Mouse (Mus musculus) forebrain, embryonic 15.5 days (tissue): ENCODE data around the gene Krt19. TPM values are rescaled to one million over a fixed set of nuclear protein-coding genes. Genes with fewer than 3 reads are reported as not detected.

ENCODE experiments used
- ATAC-seq: fragments of 200-750 bp; cut with Nextera tagmentation; replicated peaks from 2 replicates; pipeline ENCODE4 v1.8.0; 2017; ENCODE audit warnings: mild to moderate bottlenecking, moderate TSS enrichment, moderate library complexity
- H3K27ac ChIP-seq: fragments of 300-500 bp; sonication (generic); replicated peaks from 2 replicates; pipeline ENCODE4 v1.5.1; 2015; ENCODE audit warnings: mild to moderate bottlenecking, inconsistent platforms
- H3K27me3 ChIP-seq: fragments of 300-500 bp; sonication (generic); 2 replicates; pipeline ENCODE4 v1.6.1; 2015; ENCODE audit warnings: inconsistent platforms
- H3K36me3 ChIP-seq: fragments of 300-500 bp; sonication (generic); 2 replicates; pipeline ENCODE4 v1.6.1; 2015; ENCODE audit warnings: mild to moderate bottlenecking, inconsistent platforms
- H3K4me1 ChIP-seq: fragments of 300-500 bp; sonication (generic); 2 replicates; pipeline ENCODE4 v1.6.1; 2015; ENCODE audit warnings: inconsistent platforms
- H3K4me2 ChIP-seq: fragments of 300-500 bp; sonication (generic); replicated peaks from 2 replicates; pipeline ENCODE4 v1.6.1; 2015; ENCODE audit warnings: mild to moderate bottlenecking, inconsistent platforms
- H3K4me3 ChIP-seq: fragments of 300-500 bp; sonication (generic); 2 replicates; pipeline ENCODE4 v1.5.1; 2015; ENCODE audit warnings: mild to moderate bottlenecking, inconsistent platforms
- H3K9ac ChIP-seq: fragments of 300-500 bp; sonication (generic); replicated peaks from 2 replicates; pipeline ENCODE4 v1.6.1; 2015; ENCODE audit warnings: mild to moderate bottlenecking, inconsistent platforms
- H3K9me3 ChIP-seq: fragments of 300-500 bp; sonication (generic); 2 replicates; pipeline ENCODE4 v1.6.1; 2016; ENCODE audit warnings: inconsistent platforms
- WGBS: fragments of 180-500 bp; shearing (Covaris S2); methylation state at CpG from one replicate; pipeline ENCODE4 v1.1.7; 2015; ENCODE audit warnings: mixed read lengths; 5-methylcytosine and 5-hydroxymethylcytosine counted together
- polyA plus RNA-seq: library from polyadenylated mRNA; unstranded; fragments of >200 nt; fragmentation: Nextera tagmentation; extraction: Ambion mirVana; gene quantifications from 2 replicates; pipeline ENCODE4 v1.2.1, GENCODE M21; 2015

Krt19 gene
- polyA plus RNA-seq: 0.32 and 3.8 TPM in 2 replicates

GRCm38 (mm10) chr11:100148615-100149330, at the start of gene Krt19:
TSS of gene Krt19 (minus strand) at chr11:100148665.
- H3K27me3 ChIP-seq: peaks cover 29% of the 10 kb centered on the region
- H3K9ac ChIP-seq: no peak within 1 kb of the TSS
- no peaks in the 10 kb centered on the region for H3K9me3 ChIP-seq
- 0 out of 2 replicates have a peak, but pooled peaks cover 6% of the 10 kb centered on the region for H3K4me1 ChIP-seq
- WGBS: 44% methylated on average over 9 of the region's 9 CpGs
- no peak within 1 kb of the TSS for H3K4me2 ChIP-seq
- H3K36me3 ChIP-seq: no peaks in the 10 kb centered on the region
- ATAC-seq: no peak
- no peak within 1 kb of the TSS for H3K4me3 ChIP-seq
- no peak within 1 kb of the TSS for H3K27ac ChIP-seq

GRCm38 (mm10) chr11:100192992-100193391, 44.5 kb upstream of the Krt19 start, which contains the start of gene Krt9:
TSS of gene Krt9 (minus strand) at chr11:100193246.
- Histone ChIP-seq H3K4me3 (no peak within 1 kb of the TSS), H3K27me3 (no peaks in the 10 kb centered on the region), H3K9me3 (no peaks in the 10 kb centered on the region), H3K4me2 (no peak within 1 kb of the TSS), H3K36me3 (no peaks in the 10 kb centered on the region), H3K27ac (no peak within 1 kb of the TSS), H3K9ac (no peak within 1 kb of the TSS), H3K4me1 (no peaks in the 10 kb centered on the region)
- ATAC-seq: no peak
- WGBS: 72% methylated on average over 9 of the region's 9 CpGs

GRCm38 (mm10) chr11:100191820-100192219, 43.4 kb upstream of the Krt19 start:
- no peaks in the 10 kb centered on the region for H3K36me3 ChIP-seq
- H3K4me1 ChIP-seq: no peaks in the 10 kb centered on the region
- no peaks in the 10 kb centered on the region for H3K9me3 ChIP-seq
- H3K4me2 ChIP-seq: no peak overlapping the region
- no peak overlapping the region for H3K4me3 ChIP-seq
- no peak overlapping the region for H3K27ac ChIP-seq
- WGBS: over 99% methylated on average over 3 of the region's 3 CpGs
- no peak for ATAC-seq
- H3K9ac ChIP-seq: no peak overlapping the region
- no peaks in the 10 kb centered on the region for H3K27me3 ChIP-seq

- Histone ChIP-seq H3K4me2 (no peak overlapping the region), H3K4me1 (no peaks in the 10 kb centered on the region), H3K9me3 (no peaks in the 10 kb centered on the region), H3K9ac (no peak overlapping the region), H3K27ac (no peak overlapping the region), H3K36me3 (no peaks in the 10 kb centered on the region), H3K27me3 (no peaks in the 10 kb centered on the region), H3K4me3 (no peak overlapping the region)
- no peak for ATAC-seq
- WGBS: 87% methylated on average over 8 of the region's 8 CpGs
Observed at GRCm38 (mm10) chr11:100186736-100187135, 38.3 kb upstream of the Krt19 start.

- Histone ChIP-seq H3K27me3 (no peaks in the 10 kb centered on the region), H3K4me2 (no peak overlapping the region), H3K36me3 (no peaks in the 10 kb centered on the region), H3K4me1 (no peaks in the 10 kb centered on the region), H3K9ac (no peak overlapping the region), H3K9me3 (no peaks in the 10 kb centered on the region), H3K4me3 (no peak overlapping the region), H3K27ac (no peak overlapping the region)
- WGBS: 80% methylated on average over 7 of the region's 7 CpGs
- ATAC-seq: no peak
Observed at GRCm38 (mm10) chr11:100181725-100182124, 33.3 kb upstream of the Krt19 start.

- Histone ChIP-seq H3K9ac (no peak overlapping the region), H3K36me3 (no peaks in the 10 kb centered on the region), H3K4me3 (no peak overlapping the region), H3K4me1 (no peaks in the 10 kb centered on the region), H3K27ac (no peak overlapping the region), H3K9me3 (no peaks in the 10 kb centered on the region), H3K27me3 (no peaks in the 10 kb centered on the region), H3K4me2 (no peak overlapping the region)
- no peak for ATAC-seq
- WGBS: 83% methylated on average over 3 of the region's 3 CpGs
Observed at GRCm38 (mm10) chr11:100179260-100179659, 30.8 kb upstream of the Krt19 start.

- no peak for ATAC-seq
- no peak overlapping the region for H3K9ac ChIP-seq
- no peaks in the 10 kb centered on the region for H3K9me3 ChIP-seq
- no peaks in the 10 kb centered on the region for H3K4me1 ChIP-seq
- H3K27me3 ChIP-seq: no peaks in the 10 kb centered on the region
- H3K4me3 ChIP-seq: no peak overlapping the region
- no peak overlapping the region for H3K4me2 ChIP-seq
- no peak overlapping the region for H3K27ac ChIP-seq
- no peaks in the 10 kb centered on the region for H3K36me3 ChIP-seq
- 67% methylated on average over 5 of the region's 5 CpGs for WGBS
Observed at GRCm38 (mm10) chr11:100178307-100178706, 29.8 kb upstream of the Krt19 start.

- Histone ChIP-seq H3K4me3 (no peak overlapping the region), H3K9me3 (no peaks in the 10 kb centered on the region), H3K4me2 (no peak overlapping the region), H3K9ac (no peak overlapping the region), H3K36me3 (no peaks in the 10 kb centered on the region), H3K27me3 (no peaks in the 10 kb centered on the region), H3K27ac (no peak overlapping the region), H3K4me1 (no peaks in the 10 kb centered on the region)
- WGBS: 86% methylated on average over 9 of the region's 9 CpGs
- ATAC-seq: no peak
Observed at GRCm38 (mm10) chr11:100176791-100177190, 28.3 kb upstream of the Krt19 start.

- H3K4me3 ChIP-seq: no peak overlapping the region
- H3K36me3 ChIP-seq: no peaks in the 10 kb centered on the region
- no peak overlapping the region for H3K9ac ChIP-seq
- WGBS: 35% methylated on average over 14 of the region's 14 CpGs
- no peak overlapping the region for H3K4me2 ChIP-seq
- H3K9me3 ChIP-seq: no peaks in the 10 kb centered on the region
- H3K27ac ChIP-seq: no peak overlapping the region
- no peaks in the 10 kb centered on the region for H3K27me3 ChIP-seq
- no peak for ATAC-seq
- H3K4me1 ChIP-seq: 0 out of 2 replicates have a peak, but pooled peaks cover 6% of the 10 kb centered on the region
Observed at GRCm38 (mm10) chr11:100168765-100169762, 20.6 kb upstream of the Krt19 start.

- WGBS: 85% methylated on average over 8 of the region's 8 CpGs
- H3K9me3 ChIP-seq: no peaks in the 10 kb centered on the region
- no peaks in the 10 kb centered on the region for H3K36me3 ChIP-seq
- H3K4me2 ChIP-seq: no peak overlapping the region
- no peak overlapping the region for H3K27ac ChIP-seq
- H3K9ac ChIP-seq: no peak overlapping the region
- no peak for ATAC-seq
- 0 out of 2 replicates have a peak, but pooled peaks cover 6% of the 10 kb centered on the region for H3K4me1 ChIP-seq
- H3K4me3 ChIP-seq: no peak overlapping the region
- H3K27me3 ChIP-seq: no peaks in the 10 kb centered on the region
Observed at GRCm38 (mm10) chr11:100168071-100168470, 19.6 kb upstream of the Krt19 start.

GRCm38 (mm10) chr11:100164392-100164791, 15.9 kb upstream of the Krt19 start:
- no peak for ATAC-seq
- Histone ChIP-seq H3K36me3 (no peaks in the 10 kb centered on the region), H3K27ac (no peak overlapping the region), H3K4me2 (no peak overlapping the region), H3K27me3 (no peaks in the 10 kb centered on the region), H3K4me3 (no peak overlapping the region), H3K9ac (no peak overlapping the region), H3K4me1 (0 out of 2 replicates have a peak, but pooled peaks cover 6% of the 10 kb centered on the region), H3K9me3 (no peaks in the 10 kb centered on the region)
- 73% methylated on average over 7 of the region's 7 CpGs for WGBS

- Histone ChIP-seq H3K4me3 (no peak overlapping the region), H3K4me1 (no peaks in the 10 kb centered on the region), H3K36me3 (no peaks in the 10 kb centered on the region), H3K9ac (no peak overlapping the region), H3K9me3 (no peaks in the 10 kb centered on the region), H3K27me3 (no peaks in the 10 kb centered on the region), H3K27ac (no peak overlapping the region), H3K4me2 (no peak overlapping the region)
- WGBS: 67% methylated on average over 6 of the region's 6 CpGs
- ATAC-seq: no peak
Observed at GRCm38 (mm10) chr11:100157908-100158477, 9.5 kb upstream of the Krt19 start.
